In genomic region chr4:43636751-43637150, GRCm38 (mm10) we compare ENCODE assay signal across 22 mouse cellular contexts. TPM values are rescaled to one million over a fixed set of nuclear protein-coding genes. Genes with fewer than 3 reads are reported as not detected.
A peak's percentile ranks its signal among the peaks of the same experiment; 100 is the strongest.
DNase-seq lines count a peak whose midpoint lies in the region; ATAC-seq lines count a peak whose summit lies in the region.
"Had no signal": no experiment of that assay in that cellular context is flagged by ENCODE, and none has a peak within 500 bp of the region (broad histone marks: within the 10 kb centered on the region; RNA-seq: fewer than 3 reads in every experiment).

No protein-coding gene starts in this region.

- H3K36me3 ChIP-seq in liver, embryonic 11.5 days (ENCODE audit: control insufficient read depth, insufficient read depth, low read length): no peaks in the 10 kb centered on the region
- H3K36me3 ChIP-seq in liver, embryonic 12.5 days: no peaks in the 10 kb centered on the region
- no peaks in the 10 kb centered on the region for H3K36me3 ChIP-seq in midbrain, embryonic 13.5 days
- H3K36me3 ChIP-seq: G1E; hindbrain, embryonic 10.5 days; kidney, embryonic 15.5 days; midbrain, embryonic 10.5 days had no signal

- no peak overlapping the region for H3K27ac ChIP-seq in liver, embryonic 11.5 days (ENCODE audit: low read depth, low read length)
- no peak overlapping the region for H3K27ac ChIP-seq in liver, embryonic 12.5 days
- no peak overlapping the region for H3K27ac ChIP-seq in midbrain, embryonic 13.5 days
- H3K27ac ChIP-seq: hindbrain, embryonic 10.5 days; kidney, embryonic 15.5 days; left cerebral cortex, adult 2 months; limb, embryonic 15.5 days; midbrain, embryonic 10.5 days had no signal

- no peak overlapping the region for H3K4me2 ChIP-seq in liver, embryonic 11.5 days
- H3K4me2 ChIP-seq in liver, embryonic 12.5 days: no peak overlapping the region
- no peak overlapping the region for H3K4me2 ChIP-seq in midbrain, embryonic 13.5 days (replicated peaks)
- H3K4me2 ChIP-seq: heart, embryonic 11.5 days; kidney, embryonic 15.5 days; limb, embryonic 15.5 days had no signal

- peaks cover 15% of the 10 kb centered on the region for H3K27me3 ChIP-seq in liver, embryonic 11.5 days (replicated peaks; ENCODE audit: control insufficient read depth, insufficient read depth, low read length)
- peaks cover 23% of the 10 kb centered on the region for H3K27me3 ChIP-seq in liver, embryonic 12.5 days (replicated peaks)
- H3K27me3 ChIP-seq in midbrain, embryonic 13.5 days: no peaks in the 10 kb centered on the region; the same call in 1 of the 2 replicates
- H3K27me3 ChIP-seq: limb, embryonic 15.5 days; Patski had no signal

- ATAC-seq in liver, embryonic 11.5 days (replicated peaks; ENCODE audit: low FRiP score): no peak
- ATAC-seq in liver, embryonic 12.5 days: no peak
- no peak for ATAC-seq in midbrain, embryonic 13.5 days
- ATAC-seq: hindbrain, embryonic 16.5 days; intestine, embryonic 16.5 days; Patski had no signal

- no peaks in the 10 kb centered on the region for H3K9me3 ChIP-seq in liver, embryonic 11.5 days (ENCODE audit: control insufficient read depth, low read length)
- H3K9me3 ChIP-seq in liver, embryonic 12.5 days (replicated peaks): no peaks in the 10 kb centered on the region
- H3K9me3 ChIP-seq in midbrain, embryonic 13.5 days: no peaks in the 10 kb centered on the region
- H3K9me3 ChIP-seq: G1E; hindbrain, embryonic 10.5 days; kidney, embryonic 15.5 days; limb, embryonic 15.5 days; midbrain, embryonic 10.5 days had no signal

- WGBS in liver, embryonic 11.5 days: 71% methylated on average over 6 of the region's 6 CpGs
- 64% methylated on average over 6 of the region's 6 CpGs for WGBS in liver, embryonic 12.5 days (ENCODE audit: insufficient replicate concordance)
- 77% methylated on average over 6 of the region's 6 CpGs for WGBS in midbrain, embryonic 13.5 days

- H3K4me3 ChIP-seq in liver, embryonic 11.5 days (ENCODE audit: low read depth, low read length): no peak overlapping the region
- H3K4me3 ChIP-seq in liver, embryonic 12.5 days: no peak overlapping the region
- H3K4me3 ChIP-seq in midbrain, embryonic 13.5 days (replicated peaks): no peak overlapping the region
- H3K4me3 ChIP-seq: hindbrain, embryonic 10.5 days; kidney, embryonic 15.5 days; left cerebral cortex, adult 2 months; limb, embryonic 15.5 days; midbrain, embryonic 10.5 days had no signal

- H3K4me1 ChIP-seq in liver, embryonic 11.5 days (replicated peaks; ENCODE audit: control insufficient read depth, insufficient read depth, low read length): 0 out of 2 replicates have a peak, but pooled peaks cover 5% of the 10 kb centered on the region
- H3K4me1 ChIP-seq in liver, embryonic 12.5 days: peaks cover 9% of the 10 kb centered on the region
- peaks cover 25% of the 10 kb centered on the region for H3K4me1 ChIP-seq in midbrain, embryonic 13.5 days (replicated peaks)

- peak; percentile 1 to 2 for DNase-seq in frontal cortex, postnatal 10 days (ENCODE audit: low spot score in 2 of 2)
- DNase-seq in frontal cortex, adult 2 months (ENCODE audit: extremely low spot score in 1 of 2, low spot score in 1 of 2): no peak
- DNase-seq in liver, embryonic 11.5 days (ENCODE audit: low spot score): peak; percentile 23
- DNase-seq in testis, postnatal 10 days (ENCODE audit: low spot score): peak; percentile 33
- no peak for DNase-seq in testis, postnatal 14 days (ENCODE audit: low spot score)
- DNase-seq: adrenal gland, postnatal 36 days; B cell, adult 2 months; cerebellum, postnatal 10 days; lung, postnatal 10 days; right cerebral cortex, postnatal 4 days had no signal

- no peak overlapping the region for H3K9ac ChIP-seq in liver, embryonic 11.5 days (ENCODE audit: low read depth, low read length)
- H3K9ac ChIP-seq in liver, embryonic 12.5 days: no peak overlapping the region
- H3K9ac ChIP-seq in midbrain, embryonic 13.5 days (replicated peaks): no peak overlapping the region
- H3K9ac ChIP-seq: kidney, embryonic 15.5 days; limb, embryonic 15.5 days had no signal

RNA-seq across cellular contexts. Expression of gene Npr2, which starts 5.0 kb away (rescaled TPM):
- polyA plus RNA-seq in frontal cortex, adult 2 months (2012; rRNA removed): 119 and 122 TPM in 2 replicates
- polyA plus RNA-seq in liver, embryonic 11.5 days (2014; fragmentation: Nextera tagmentation; extraction: Ambion mirVana): 3.2 and 4.5 TPM in 2 replicates
- 1.5 and 2.1 TPM in 2 replicates for polyA plus RNA-seq in liver, embryonic 12.5 days (2016; fragmentation: Nextera tagmentation; extraction: Ambion mirVana)
- polyA plus RNA-seq in midbrain, embryonic 13.5 days (2015; fragmentation: Nextera tagmentation; extraction: Ambion mirVana): 13.8 and 14.7 TPM in 2 replicates

RNA-seq across cellular contexts. Expression of gene Spag8, which starts 16.6 kb away (rescaled TPM):
- polyA plus RNA-seq in frontal cortex, adult 2 months (2012; rRNA removed): 2.1 and 2.6 TPM in 2 replicates
- 0.30 and 1.5 TPM in 2 replicates for polyA plus RNA-seq in liver, embryonic 11.5 days (2014; fragmentation: Nextera tagmentation; extraction: Ambion mirVana)
- 0.20 and 0.36 TPM in 2 replicates for polyA plus RNA-seq in liver, embryonic 12.5 days (2016; fragmentation: Nextera tagmentation; extraction: Ambion mirVana)
- 5.5 and 5.6 TPM in 2 replicates for polyA plus RNA-seq in midbrain, embryonic 13.5 days (2015; fragmentation: Nextera tagmentation; extraction: Ambion mirVana)
- polyA plus RNA-seq: G1E had no signal

RNA-seq across cellular contexts. Expression of gene Hint2, which starts 19.5 kb away (rescaled TPM):
- polyA plus RNA-seq in frontal cortex, adult 2 months (2012; rRNA removed): 75.8 and 81.1 TPM in 2 replicates
- polyA plus RNA-seq in liver, embryonic 11.5 days (2014; fragmentation: Nextera tagmentation; extraction: Ambion mirVana): 87.8 and 88.0 TPM in 2 replicates
- 59.8 and 66.1 TPM in 2 replicates for polyA plus RNA-seq in liver, embryonic 12.5 days (2016; fragmentation: Nextera tagmentation; extraction: Ambion mirVana)
- polyA plus RNA-seq in midbrain, embryonic 13.5 days (2015; fragmentation: Nextera tagmentation; extraction: Ambion mirVana): 75.6 and 77.9 TPM in 2 replicates

RNA-seq across cellular contexts. Expression of gene Tmem8b, which starts 32.0 kb away (rescaled TPM):
- polyA plus RNA-seq in frontal cortex, adult 2 months (2012; rRNA removed): 35.5 and 38.0 TPM in 2 replicates
- 0.84 and 1.1 TPM in 2 replicates for polyA plus RNA-seq in liver, embryonic 11.5 days (2014; fragmentation: Nextera tagmentation; extraction: Ambion mirVana)
- 0.44 and 0.53 TPM in 2 replicates for polyA plus RNA-seq in liver, embryonic 12.5 days (2016; fragmentation: Nextera tagmentation; extraction: Ambion mirVana)
- 16.3 and 17.1 TPM in 2 replicates for polyA plus RNA-seq in midbrain, embryonic 13.5 days (2015; fragmentation: Nextera tagmentation; extraction: Ambion mirVana)

RNA-seq across cellular contexts. Expression of gene Fam221b, which starts 32.2 kb away (rescaled TPM):
- 0.88 and 0.94 TPM in 2 replicates for polyA plus RNA-seq in frontal cortex, adult 2 months (2012; rRNA removed)
- polyA plus RNA-seq in liver, embryonic 11.5 days (2014; fragmentation: Nextera tagmentation; extraction: Ambion mirVana): 2.2 and 2.3 TPM in 2 replicates
- 1.5 and 1.8 TPM in 2 replicates for polyA plus RNA-seq in liver, embryonic 12.5 days (2016; fragmentation: Nextera tagmentation; extraction: Ambion mirVana)
- polyA plus RNA-seq in midbrain, embryonic 13.5 days (2015; fragmentation: Nextera tagmentation; extraction: Ambion mirVana): 1.8 and 2.4 TPM in 2 replicates

Comparison
In these comparisons a context has a peak if more than half of its experiments do, and no peak if none do; other contexts are left out.
1. DNase-seq: peak in frontal cortex, postnatal 10 days (2 of 2), liver, embryonic 11.5 days (single experiment) and testis, postnatal 10 days (single experiment); none in frontal cortex, adult 2 months (0 of 2) and testis, postnatal 14 days (single experiment).